Mouse (Mus musculus): ENCODE results near the gene Shcbp1l. TPM values are rescaled to one million over a fixed set of nuclear protein-coding genes. Genes with fewer than 3 reads are reported as not detected.
A peak's percentile ranks its signal among the peaks of the same experiment; 100 is the strongest.
"Not testable (repeated sequence)": the region's sequence is repeated elsewhere in the genome, so short reads cannot be mapped to it uniquely, and the experiment has no call there.

The Shcbp1l gene
- 0.77 TPM in 1 of 2 replicates, not detected in the other for total RNA-seq (2015; ENCODE audit: low replicate concordance)
- 0.26 and 1.4 TPM in 2 replicates for total RNA-seq (2017; ENCODE audit: low replicate concordance)

DNA sequence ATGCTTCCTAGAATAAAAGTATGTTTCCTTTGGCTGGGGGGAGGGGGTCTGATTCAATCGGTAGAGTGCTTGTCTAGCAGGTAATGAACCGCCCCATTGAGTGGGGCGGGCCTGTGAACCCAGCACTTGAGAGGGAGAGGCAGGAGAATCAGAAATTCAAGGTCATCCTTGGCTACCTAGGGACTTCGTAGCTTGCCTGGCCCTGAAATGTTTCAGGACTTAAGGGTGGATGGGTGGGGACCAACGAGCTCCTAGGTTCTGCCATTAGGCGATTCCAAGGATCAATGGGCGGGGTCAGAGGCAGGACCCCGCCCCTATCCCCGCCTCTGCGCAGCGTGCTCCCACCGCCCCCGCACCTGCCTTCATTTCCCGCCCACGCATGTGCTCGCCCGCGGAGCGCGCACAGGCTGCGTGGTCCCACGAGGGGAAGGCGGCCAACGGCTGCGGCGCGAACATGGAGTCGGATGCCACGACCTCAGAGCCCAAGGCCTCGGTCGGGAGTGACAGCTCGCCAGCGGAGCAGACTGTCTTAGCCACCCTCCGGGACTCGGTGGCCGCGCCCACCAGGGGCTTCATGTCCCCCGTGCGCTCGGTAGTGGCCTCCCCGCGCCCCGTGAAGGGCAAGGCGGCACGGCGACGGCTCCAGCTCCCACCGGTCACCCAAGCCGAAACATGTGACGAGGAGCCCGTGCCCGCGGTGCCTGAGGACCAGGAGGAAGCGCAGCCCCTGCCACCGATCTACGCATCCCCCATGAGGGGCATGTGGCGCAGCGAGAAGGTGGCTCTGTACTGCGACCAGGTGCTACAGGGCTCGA is at the start of gene Shcbp1l:
TSS of gene Shcbp1l (plus strand) at position 393 of the 815 bp plus-strand sequence.
- peak; percentile 84 for ATAC-seq (replicated peaks; ENCODE audit: low FRiP score, poor library complexity, severe bottlenecking)

GRCm38 (mm10) chr1:153376446-153376845 is 48.5 kb upstream of the Shcbp1l start:
- ATAC-seq (replicated peaks; ENCODE audit: low FRiP score, poor library complexity, severe bottlenecking), result no peak

DNA sequence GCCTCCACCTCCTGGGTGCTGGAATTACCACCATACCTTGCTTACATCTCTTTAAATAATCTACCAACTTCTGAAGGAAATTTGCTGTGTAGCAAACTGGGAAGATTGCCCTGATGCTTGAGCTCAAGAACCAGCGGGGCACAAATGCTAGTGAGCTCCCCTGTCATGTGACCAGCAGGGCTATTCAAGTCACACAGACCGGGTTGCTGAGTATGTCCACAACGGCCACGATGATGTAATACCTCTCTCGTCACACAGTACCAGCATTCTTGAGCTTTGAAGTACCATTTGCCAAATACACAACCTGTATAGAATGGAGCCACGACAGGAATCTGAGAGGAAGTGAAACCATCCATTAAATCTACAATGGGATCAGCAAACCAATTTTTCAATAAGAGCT is 46.4 kb upstream of the Shcbp1l start:
- ATAC-seq (replicated peaks; ENCODE audit: low FRiP score, poor library complexity, severe bottlenecking), result no peak

DNA sequence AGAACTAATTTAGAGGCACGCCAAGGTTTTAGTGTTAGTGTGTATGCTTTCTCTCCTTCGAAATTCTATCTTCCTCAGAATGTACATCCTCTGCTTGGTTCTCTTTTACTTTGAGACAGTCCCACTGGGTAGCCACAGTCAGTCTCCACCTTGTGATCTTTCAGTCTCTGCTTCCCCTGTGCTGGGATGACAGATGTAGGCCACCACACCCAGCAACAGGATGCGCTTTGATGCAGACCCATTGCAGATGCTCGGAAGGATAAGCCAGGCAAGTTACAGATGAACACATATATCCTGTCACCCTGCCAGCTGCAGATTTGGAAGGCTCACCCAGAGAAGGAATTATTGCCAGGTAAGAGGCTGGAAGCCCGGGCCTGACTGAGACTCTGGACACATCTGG is 45.1 kb upstream of the Shcbp1l start:
- ATAC-seq (replicated peaks; ENCODE audit: low FRiP score, poor library complexity, severe bottlenecking), result no peak

DNA sequence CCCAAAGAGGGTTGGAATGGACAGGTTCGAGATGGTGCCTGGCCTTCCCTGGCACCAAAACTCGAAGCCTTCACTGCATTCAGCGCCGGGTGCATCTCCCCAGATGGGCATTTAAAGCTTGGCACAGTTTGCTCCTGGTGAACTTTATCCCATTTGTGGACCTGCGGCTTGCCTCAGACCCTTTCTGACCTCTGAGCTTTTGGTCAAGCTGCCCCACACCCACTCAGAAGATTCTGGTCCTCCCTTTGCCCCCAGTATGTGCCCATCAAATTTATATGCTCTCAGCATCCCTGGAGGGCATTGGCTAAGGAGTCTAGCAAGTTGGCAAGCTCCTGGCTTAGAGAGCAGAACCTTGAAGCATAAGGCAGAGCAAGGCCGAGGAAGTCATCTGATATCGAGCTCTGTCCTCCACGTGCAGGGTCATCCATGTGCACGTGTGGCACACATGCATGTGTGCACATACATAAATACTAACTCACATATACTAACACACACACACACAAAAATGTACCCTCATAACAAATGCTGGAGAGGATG is 44.1 kb upstream of the Shcbp1l start:
- ATAC-seq (replicated peaks; ENCODE audit: low FRiP score, poor library complexity, severe bottlenecking), result no peak

- no peak for ATAC-seq (replicated peaks; ENCODE audit: low FRiP score, poor library complexity, severe bottlenecking)
Observed at GRCm38 (mm10) chr1:153385081-153385480, 39.9 kb upstream of the Shcbp1l start.

DNA sequence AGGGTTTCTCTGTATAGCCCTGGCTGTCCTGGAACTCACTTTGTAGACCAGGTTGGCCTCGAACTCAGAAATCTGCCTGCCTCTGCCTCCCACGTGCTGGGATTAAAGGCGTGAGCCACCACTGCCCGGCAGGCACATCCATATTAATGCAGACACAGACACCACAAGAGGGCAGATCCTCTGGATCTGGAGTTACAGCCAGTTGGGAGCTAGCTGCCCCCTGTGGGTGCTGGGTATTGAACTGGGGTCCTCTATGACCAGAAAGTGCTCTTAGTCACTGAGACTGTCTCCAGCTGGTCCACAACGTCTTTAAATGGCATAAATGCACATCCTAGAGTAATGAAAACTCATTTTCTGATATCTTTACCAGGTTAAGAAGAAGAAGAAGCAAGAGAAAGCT is 39.3 kb upstream of the Shcbp1l start:
- not testable (repeated sequence) for ATAC-seq (replicated peaks; ENCODE audit: low FRiP score, poor library complexity, severe bottlenecking)

GRCm38 (mm10) chr1:153386271-153387069 is 38.5 kb upstream of the Shcbp1l start:
- peak; percentile 79; the same call in 1 of the 2 replicates for ATAC-seq (replicated peaks; ENCODE audit: low FRiP score, poor library complexity, severe bottlenecking)

- not testable (repeated sequence) for ATAC-seq (replicated peaks; ENCODE audit: low FRiP score, poor library complexity, severe bottlenecking)
Observed at GRCm38 (mm10) chr1:153395706-153396105, 29.3 kb upstream of the Shcbp1l start.

DNA sequence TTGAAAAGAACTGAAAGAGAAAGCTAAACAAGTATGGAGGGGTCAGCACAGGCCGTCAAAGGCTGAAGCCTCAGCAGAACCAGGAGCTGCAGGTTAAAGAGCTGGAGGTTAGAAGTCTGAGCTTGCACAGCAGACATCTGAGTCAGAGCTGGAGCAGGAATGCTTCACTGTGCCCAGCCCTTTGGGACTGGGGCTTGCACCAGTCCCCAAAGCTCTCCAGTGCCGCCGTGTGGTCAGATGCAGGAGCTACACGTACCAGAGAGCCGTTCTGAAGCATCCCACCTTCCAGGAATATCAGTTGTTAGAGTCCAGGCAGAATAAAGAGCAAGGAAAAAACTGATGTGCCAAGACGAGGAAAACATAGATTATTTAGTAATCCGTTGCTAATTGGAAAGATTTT is 23.2 kb upstream of the Shcbp1l start:
- peak; percentile 87 for ATAC-seq (replicated peaks; ENCODE audit: low FRiP score, poor library complexity, severe bottlenecking)

DNA sequence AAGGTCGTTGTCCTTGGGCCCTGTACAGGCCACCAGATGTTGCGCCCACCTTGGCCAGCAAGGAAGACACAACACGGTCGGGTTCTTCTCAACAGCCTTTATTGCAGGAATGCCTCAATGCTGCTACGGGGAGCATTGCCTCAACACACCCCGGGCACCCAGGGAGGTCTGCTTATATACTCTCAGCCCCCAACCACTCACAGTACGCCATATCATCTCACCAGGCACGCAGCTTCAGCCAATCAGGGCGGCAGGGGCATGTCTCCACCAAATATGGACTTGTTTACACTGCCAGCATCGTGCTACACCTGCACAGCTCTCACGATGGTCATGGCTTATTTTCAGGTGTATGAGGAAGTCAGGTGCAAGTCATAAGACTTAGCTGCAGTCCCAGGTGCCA is 17.3 kb upstream of the Shcbp1l start:
- ATAC-seq (replicated peaks; ENCODE audit: low FRiP score, poor library complexity, severe bottlenecking), result not testable (repeated sequence)

DNA sequence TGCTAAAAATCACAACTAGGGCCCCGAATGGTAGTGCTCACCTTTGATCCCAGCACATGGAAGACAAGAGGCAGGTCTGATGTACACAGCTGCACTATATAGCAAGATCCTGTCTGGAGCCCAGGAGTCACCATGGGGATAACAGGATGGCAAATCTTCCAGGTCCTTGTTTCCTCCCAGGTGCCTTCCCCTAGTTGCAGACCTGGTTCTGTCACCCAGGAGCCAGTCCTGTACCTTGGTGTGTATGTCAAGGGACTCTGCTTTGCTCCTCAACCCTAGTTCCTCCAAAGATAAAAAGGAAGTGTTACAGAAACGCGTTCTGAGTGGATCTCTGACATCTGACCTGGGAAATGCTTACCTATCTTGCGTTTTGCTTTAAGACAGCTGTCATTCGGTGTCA is 16.7 kb upstream of the Shcbp1l start:
- not testable (repeated sequence) for ATAC-seq (replicated peaks; ENCODE audit: low FRiP score, poor library complexity, severe bottlenecking)

GRCm38 (mm10) chr1:153410915-153411314 is 14.0 kb upstream of the Shcbp1l start:
- ATAC-seq (replicated peaks; ENCODE audit: low FRiP score, poor library complexity, severe bottlenecking), result not testable (repeated sequence)

- no peak for ATAC-seq (replicated peaks; ENCODE audit: low FRiP score, poor library complexity, severe bottlenecking)
Observed at GRCm38 (mm10) chr1:153411723-153412122, 13.2 kb upstream of the Shcbp1l start.

- ATAC-seq (replicated peaks; ENCODE audit: low FRiP score, poor library complexity, severe bottlenecking), result not testable (repeated sequence)
Observed at GRCm38 (mm10) chr1:153412663-153413396, 12.1 kb upstream of the Shcbp1l start.

GRCm38 (mm10) chr1:153413397-153414020 is 11.5 kb upstream of the Shcbp1l start:
- not testable (repeated sequence) for ATAC-seq (replicated peaks; ENCODE audit: low FRiP score, poor library complexity, severe bottlenecking)

DNA sequence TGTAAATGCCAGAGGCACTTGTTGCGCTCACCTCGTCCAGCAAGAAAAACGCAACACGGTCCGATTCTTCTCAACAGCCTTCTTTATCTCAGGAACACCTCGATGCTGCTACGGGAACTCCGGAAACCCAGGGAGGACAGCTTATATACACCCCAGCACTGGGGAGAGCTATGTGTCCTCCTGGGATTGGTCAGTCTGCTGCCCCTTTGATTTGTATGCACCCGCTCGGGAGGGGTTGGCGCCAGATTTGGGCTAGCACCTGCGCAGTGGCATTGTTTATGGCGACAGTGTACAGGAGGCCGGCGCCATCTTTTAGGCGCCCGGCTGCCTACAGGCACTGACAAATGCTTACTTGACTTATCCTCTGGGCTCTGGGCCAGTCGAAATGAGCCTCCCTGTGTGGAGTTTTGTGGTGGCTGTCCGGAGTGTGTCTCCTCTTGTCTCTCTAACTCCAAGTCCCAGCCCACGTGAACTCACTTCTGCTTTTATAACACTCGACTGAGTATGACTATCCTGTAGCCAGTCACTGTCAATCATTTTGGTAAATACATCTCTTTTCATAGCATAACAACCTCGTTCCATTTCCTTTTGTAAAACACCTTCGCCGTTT is 10.7 kb upstream of the Shcbp1l start:
- not testable (repeated sequence) for ATAC-seq (replicated peaks; ENCODE audit: low FRiP score, poor library complexity, severe bottlenecking)

GRCm38 (mm10) chr1:153414962-153415361 is 10.0 kb upstream of the Shcbp1l start:
- no peak for ATAC-seq (replicated peaks; ENCODE audit: low FRiP score, poor library complexity, severe bottlenecking)

DNA sequence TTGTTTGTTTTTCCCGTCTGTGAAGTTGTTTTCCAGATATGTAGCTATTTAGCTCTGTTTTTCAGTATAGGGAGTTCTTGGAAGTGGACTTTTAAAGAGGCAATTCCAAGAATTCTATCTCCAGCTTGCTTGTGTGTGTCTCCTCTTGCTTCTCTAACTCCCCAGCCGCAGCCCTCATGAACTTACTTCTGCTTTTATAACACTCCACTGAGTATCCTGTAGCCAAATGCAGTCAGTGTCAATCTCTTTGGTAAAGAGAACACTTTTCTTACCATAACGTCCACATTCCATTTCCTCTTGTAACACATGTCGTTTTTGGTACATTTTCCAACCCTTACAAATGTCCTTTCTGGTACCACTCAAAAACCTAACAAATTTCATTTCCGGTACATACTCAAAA is 9.2 kb upstream of the Shcbp1l start:
- not testable (repeated sequence) for ATAC-seq (replicated peaks; ENCODE audit: low FRiP score, poor library complexity, severe bottlenecking)

All from erythroblast, adult 5-6 weeks (primary cell).